Mouse (Mus musculus) gastrocnemius, adult 18-20 months (tissue): ENCODE data around the gene Dlgap1. TPM values are rescaled to one million over a fixed set of nuclear protein-coding genes. Genes with fewer than 3 reads are reported as not detected.
"Not testable (repeated sequence)": the region's sequence is repeated elsewhere in the genome, so short reads cannot be mapped to it uniquely, and the experiment has no call there.

Experiments
- DNase-seq: peaks from one replicate; pipeline ENCODE4 v3.0.0; 2021; ENCODE audit warnings: low spot score
- total RNA-seq, 2 experiments: library from RNA; stranded (reverse); gene quantifications; 2 replicates each; pipeline ENCODE4 v1.2.3; 2021

Dlgap1 gene
- total RNA-seq, 2 experiments from 2014 or later = 0.37 to 0.40 TPM

DNA sequence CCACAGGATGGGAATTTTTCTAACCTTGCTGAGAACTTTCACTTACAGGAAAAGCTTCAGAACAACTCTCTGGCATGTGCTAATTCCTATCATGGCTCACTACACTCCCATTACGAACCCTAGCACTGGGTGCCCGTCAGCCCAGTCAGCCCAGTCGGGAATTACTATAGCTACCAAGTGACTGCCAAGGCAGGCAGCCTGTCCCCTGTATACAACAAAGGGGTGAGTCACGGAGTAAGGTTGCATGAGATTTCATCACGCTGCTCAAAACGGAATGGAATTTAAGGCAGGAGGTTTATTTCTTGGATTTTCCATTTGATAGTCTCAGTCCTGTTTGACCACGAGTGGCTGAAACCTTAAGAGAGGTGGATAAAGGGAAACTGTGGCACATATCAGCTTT lies 867.9 kb downstream of the Dlgap1 start:
- DNase-seq = no peak

DNA sequence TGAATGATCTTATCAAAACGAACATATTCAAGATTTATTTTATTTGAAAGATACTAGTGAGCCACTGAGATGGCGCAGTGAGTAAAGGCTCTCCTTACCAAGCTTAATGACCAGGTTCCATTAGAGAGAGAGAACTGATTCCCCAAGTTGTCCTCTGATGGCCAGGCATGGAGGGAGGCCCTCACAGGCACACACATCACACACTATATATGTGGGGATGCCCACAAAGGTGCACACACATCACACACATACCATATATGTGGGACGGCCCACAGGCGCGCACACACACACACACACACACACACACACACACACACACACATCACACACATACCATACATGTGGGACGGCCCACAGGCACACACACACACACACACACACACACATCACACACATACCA lies 868.6 kb downstream of the Dlgap1 start:
- DNase-seq = not testable (repeated sequence)

DNA sequence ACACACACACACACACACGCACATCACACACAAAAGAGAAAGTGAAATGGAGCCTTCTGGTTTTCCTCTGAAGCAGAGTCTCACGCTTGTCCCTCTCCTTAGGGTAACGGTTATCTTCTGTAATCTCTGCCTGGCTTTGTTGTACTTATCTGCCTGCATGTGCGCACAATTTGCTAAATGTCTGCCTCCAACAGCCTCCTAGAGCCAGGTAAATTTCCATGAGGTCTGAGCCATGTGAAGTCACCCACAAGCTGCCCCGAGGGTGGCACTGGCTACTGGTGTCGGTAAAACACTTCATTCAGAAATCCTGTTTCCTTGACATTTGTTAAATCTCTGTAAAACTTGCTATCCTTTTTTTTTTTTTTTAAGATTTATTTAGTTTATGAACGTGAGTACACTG lies 869.2 kb downstream of the Dlgap1 start:
- DNase-seq = no peak

DNA sequence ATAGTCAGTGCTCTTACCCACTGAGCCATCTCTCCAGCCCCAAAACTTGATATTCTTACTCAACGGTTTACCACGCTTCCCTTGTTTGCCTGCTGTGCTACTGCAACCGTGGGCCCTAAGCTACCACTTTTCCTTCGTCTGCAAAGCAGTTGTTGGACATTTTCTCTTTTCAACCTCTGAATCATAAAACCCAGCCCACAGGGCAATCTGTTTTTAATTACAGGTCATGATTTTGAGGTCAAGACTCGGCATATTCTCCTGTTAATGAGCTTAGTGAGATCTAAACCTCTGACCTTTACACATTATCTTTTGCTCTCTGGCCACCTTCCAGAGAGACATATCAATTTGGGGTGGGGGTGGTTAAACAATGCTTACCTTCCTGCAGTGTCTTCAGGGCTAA lies 869.7 kb downstream of the Dlgap1 start:
- no peak for DNase-seq

DNA sequence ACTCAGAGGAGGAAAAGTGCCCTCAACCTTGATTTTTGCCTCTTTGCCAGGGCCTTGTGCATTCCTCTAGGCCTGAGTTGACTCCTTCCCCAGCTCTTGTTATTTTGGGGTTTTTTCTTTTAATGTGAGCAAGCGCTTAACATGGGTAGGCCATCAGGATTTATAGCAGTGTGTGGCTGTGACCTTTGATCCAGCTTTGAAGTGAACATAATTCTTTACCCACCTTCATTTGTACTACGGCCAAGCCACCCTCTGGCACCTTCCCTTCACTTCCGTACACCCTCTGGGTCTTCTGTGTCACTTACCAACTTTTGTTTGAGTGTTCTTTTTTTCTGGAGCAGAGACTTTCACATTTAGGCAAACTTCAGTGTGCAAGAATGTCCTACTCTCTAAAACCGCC lies 874.4 kb downstream of the Dlgap1 start:
- DNase-seq = no peak

DNA sequence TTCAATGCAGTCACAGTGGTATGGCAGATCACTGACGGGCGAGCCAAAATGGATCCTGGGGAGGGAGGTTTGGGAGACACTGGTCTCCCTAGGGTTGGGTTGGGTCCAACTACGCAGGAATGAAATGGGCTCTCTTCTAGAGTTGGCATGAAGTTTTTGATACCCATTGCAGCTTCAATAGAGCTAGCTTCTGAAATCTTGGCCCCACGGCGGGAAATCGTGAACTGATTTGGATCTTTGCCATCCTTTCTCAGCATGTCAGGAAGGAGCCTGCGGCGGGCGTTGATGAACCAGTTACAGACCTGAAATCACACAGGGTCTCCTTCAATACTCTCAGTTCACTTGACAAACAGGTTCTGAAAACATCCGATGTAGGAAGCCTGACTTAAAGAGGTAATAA lies 876.1 kb downstream of the Dlgap1 start:
- DNase-seq = no peak

DNA sequence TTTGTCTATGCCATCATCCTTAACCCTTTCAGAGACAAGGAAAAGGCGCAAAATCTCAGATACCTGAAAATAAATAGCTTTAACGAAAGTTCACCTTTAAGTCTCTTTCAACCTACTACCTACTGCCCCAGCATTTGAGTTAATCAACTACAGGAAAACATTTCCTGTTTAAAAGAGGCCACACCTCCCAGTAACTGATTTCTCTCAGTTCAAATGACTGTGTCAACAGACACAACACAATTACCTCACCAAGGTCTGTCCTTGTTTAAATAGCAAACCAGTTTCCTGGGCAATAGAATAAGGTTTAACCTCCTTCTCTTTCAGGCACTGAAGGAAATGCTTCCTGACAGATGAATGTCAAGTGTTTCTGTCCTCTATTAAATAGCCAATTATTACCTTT lies 876.7 kb downstream of the Dlgap1 start:
- no peak for DNase-seq

DNA sequence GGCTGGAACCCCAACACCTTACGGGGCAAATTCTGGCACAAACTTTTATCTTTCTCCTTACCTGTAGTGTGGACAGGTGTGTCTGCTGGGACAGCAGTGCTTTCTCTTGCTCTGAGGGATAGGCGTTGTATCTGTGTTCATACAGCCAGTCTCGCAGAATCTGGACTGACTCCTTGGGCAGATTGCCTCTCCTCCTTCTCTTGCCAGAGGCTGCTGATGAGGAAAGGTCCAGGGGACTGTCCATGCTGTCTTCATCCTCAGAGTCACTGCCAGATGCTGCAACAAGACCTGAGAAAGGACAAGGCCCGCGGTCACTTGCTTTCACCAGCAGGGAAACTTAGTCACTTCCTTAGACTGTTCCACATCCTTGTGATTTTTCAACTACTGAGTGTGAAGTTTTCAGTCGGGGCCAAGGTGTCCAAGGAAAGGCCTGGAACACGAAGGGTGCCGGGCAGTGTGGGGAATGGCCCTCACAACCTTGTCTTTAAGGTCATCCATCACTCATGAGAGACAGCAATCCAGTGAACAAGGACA lies 877.3 kb downstream of the Dlgap1 start:
- DNase-seq = no peak

DNA sequence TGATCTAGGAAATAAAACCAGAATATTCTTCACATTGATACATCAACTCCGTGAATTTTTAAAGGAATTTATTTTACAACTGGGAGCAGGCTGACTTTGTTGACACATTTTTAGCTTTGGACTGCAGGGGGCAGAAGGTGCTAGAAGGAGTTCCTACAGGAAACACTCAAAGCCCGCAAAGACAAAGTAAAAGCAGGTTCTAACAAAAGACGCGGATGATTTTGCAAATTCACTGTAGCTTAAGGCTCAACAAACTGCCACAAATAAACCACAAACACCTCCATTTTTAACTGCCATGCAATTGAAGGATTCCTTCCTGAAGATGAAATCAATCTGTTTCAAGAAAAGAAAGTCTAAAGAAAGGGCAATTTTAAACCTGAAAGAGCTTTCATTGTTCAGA lies 878.2 kb downstream of the Dlgap1 start:
- DNase-seq = peak; percentile 53

DNA sequence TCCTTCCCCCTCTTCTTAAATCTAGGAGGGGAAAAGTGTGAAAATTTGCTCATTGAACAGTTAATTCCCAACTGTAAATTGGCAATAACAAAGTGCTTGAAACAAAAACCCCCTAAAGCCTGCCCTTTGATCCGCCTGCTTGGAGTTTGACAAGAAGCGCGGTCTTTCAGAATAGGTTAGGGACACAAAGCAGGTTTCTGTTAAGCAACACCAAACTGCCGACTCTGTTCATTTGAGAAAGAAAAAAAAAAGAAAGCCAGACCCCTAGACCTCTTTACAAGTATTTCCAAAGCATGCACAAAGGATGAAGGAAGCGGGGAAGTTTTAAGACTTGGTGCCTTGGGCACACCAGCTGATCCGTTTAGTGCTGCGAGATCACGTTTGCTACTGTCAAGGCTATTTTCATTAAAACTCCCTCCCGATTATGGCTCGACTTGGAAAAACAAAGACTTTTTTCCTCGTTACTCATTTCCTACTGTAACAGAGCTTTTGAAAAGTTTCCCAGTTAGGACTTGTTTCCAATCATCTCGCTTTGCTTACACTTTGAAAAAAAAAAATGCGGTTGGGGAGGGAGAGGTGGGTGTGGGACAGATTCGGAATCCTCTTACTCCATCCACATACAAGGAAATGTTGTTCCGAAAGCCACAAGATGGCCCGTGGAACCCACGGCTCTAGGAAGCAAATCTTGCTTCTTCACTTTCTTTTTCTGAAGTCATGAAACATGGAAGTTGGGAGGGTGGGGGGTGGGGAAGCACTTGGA lies 879.1 kb downstream of the Dlgap1 start:
- DNase-seq = no peak

DNA sequence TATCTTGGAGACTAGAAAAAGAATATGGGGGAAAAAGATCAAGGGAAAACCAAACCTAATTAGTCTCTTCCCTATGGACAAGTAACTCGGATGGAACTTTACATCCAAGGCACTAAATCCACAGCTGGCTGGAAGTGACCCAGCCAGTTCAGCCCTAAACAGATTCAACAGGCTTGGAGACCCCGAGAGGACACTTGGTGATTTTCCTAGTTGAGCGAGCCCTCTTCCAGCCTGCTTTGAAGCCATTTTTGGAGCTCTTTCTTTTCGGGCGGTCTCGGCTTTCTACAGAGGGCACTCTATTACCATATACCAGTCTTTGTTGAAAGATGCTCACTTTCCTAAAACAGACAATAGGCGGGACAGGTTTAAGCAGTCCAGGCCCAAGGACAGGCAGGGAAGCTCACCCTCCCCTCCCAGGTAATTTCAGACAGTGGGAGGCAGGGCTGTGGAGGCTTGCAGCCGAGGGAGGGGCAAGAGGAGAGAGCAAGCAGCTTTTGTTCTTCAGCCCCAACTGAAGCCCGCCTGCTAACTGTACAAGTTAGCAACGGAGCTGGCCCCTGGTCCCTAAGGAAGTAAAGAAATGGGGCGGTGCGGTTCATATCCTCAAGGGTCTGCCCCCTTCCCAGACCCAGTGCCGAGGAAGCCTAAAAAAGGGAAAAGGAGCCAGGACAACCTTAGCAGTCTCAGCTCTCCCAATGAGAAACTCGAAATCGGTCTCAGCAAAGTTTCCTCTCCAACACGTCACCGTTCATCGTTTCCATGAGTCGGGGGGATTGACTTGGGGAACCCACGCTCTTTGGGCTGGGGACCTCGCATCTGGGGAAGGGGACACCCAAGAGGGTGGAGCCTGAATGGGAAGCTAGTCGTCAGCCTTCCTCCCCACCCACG lies 879.9 kb downstream of the Dlgap1 start:
- peak; percentile 38 for DNase-seq

DNA sequence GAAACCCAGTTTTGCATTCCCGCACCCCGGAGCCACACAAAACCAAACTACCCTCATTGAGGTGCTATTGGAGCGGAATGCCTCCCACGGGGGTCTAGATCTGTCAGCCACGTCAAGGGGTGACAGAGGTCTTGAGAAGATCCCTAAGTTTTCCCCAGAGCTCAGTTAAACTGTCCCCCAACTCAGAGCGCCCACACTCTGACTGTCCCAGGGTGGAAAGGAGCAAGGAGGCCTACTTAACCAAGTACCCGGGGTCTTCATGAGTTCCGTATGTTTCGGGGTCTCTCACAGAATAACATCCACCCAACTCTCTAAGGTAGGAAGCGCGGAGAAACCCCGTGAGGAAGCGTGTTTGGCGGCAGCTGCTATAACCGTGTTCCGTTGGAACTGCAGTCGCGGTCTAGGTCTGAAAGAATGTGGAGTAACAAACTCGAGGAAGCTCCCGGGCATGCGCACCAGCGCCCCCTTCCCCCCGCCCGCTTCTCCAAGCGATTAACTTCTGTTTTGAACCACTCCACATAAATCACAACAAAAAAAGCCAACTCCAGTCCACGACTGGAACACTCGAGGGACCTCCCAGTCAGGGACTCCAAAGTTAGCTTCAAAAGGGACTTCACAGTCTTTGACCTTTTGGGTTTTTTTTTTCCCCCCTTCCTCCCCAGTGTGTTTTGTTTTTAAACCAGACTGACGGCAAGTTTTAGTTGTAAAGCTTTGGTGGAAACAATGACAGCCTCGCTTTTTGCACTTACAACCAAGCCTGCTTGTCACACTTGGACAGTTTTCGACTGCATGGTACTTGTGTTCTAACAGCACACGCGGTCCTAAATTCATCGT lies 880.7 kb downstream of the Dlgap1 start:
- DNase-seq = peak; percentile 89

DNA sequence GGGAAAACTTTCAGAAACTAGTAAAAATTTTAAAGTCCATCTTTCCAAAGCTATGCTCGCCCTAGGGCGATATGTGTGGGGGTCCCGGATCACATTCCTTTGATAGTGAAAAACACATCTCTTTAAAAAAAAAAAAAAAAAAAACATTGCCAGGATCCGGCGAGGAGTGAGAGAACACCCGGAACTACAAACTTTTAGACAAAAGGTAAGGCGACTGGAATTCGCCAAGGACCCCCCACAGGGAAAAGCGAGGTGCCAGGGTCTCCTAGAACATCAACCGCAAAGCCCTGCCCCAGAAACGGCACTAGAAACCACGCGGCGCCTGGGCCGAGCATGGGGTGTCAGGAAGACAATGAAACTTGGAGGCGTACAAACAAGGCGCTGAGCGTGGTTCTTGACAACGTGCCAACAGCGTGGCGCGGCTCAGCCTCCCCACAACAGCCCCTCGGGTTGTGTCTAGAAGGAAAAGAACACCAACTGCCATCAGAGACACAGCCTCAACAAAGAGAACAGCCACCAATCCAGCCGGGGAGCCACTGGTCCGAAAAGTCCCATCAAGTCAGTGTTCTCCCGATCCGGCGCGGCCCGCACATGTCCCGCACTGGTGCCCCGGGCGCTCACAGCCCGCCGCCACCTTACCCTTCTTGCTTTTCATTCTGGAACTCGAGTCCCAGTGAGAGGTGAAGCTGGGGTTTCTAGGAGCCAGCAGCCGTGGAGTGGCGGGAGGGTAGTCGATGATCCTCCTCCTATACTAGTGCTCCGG lies 881.5 kb downstream of the Dlgap1 start:
- DNase-seq = peak; percentile 68

DNA sequence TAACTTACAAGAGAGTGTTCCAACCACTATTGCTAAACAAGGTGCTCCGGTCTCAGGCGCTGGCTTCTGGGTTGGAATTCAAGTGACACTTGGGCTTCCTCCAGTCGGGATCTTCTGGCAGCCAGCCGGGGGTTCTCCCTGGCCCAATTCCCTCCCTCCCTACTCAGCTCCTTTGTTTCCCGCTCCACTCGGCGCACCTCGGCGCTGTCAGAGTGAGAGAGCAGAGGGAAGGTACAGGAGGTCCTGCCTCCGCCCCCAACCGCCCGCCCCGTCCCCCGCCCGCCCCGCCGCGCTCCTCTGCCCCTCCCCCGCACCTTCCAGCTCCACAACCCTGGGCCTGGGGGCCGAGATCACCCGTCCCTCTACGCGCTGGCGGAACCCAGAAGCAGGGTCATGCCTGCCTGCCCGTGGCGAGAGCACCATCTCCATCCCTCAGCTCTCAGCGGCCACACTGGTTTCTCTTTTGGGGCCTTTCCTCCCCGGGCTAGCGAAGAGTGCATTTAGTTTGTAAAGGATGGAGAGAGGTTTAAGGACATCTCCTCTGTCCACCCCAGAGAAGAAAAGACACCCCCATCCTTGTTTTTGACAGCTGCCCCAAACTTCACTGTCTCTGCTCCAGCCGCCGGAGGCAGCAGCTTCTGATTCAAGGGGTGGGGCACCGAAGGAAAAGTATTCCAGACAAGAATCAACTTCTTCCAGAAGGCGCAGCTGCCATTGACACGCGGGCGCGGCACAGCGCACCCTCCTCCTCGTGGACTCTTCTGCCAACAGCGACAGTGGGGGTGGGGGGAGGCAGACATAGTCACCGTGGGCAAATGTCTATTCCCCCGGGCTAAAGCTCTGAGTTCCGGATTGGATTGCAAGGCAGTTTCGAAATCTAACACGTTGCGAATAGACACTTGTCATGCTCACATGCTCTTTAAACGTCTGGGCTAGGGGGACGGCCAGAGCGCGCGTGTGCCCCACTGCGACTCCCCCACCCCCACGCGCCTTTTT lies 882.4 kb downstream of the Dlgap1 start:
- peak; percentile 77 for DNase-seq

DNA sequence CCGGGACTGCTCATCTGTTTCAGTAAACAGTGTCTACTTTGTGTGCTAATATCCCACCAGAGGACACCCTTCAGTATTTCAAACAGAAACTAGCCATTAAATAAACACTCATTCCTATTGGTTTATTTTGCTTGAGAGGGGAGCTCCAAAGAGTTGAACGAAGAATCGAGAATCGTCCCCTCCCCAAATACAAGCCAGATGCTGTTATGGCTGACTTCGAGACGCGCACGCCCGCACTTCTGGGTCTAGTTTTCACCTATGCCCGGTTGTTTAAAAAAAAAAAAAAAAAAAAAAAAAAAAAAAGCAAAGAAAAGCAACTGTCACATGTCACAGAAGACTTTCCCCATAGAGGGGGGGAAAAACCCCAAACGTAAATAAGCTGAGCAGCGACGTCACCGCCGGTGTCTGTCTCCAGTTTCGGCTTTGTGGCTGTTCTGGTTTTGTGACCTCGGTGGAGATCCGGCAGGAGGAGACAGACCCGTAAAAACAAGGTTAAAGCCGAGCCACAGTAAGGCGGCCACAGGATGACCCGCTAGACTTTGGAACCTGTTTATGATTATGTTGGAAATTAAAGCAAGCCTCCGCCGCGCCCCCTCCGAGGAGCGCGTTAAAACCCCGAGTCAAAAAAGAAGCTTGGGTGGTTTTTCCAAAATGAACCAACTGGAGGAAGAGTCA lies 883.3 kb downstream of the Dlgap1 start:
- peak; percentile 56 for DNase-seq

DNA sequence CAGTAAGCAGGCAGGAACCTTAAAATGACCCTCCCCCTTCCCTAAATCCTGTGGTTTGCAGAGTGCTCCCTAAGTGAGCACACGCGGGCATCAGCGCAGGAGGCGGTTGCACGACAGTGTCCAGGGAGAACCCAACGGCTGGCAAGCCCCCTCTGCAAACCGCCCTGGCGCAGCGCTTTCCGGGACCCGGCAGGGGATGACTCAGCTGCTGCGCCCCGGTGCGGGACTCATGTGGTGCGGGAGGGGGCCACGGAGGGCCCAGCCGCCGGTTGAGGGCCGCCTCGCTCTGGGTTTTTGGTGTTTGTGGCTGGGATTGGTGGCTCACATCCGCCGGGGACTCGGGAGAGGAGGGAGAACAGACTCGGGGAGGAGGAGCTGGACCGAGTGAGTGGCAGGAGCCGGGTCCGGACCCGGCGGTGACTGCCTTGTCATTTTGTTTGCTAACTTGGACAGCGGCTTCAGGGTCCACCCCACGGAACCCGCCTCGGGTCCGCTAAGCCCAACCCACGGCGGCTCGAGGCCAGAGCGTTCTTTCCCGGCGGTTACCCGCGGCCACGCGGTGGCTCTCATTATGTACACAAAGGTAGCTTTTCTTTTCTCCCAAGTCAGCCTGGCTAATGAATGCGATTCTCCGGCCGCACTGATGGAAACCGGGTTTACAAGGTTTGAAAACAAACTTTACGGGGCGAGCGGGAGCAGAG lies 884.0 kb downstream of the Dlgap1 start:
- DNase-seq = peak; percentile 81

DNA sequence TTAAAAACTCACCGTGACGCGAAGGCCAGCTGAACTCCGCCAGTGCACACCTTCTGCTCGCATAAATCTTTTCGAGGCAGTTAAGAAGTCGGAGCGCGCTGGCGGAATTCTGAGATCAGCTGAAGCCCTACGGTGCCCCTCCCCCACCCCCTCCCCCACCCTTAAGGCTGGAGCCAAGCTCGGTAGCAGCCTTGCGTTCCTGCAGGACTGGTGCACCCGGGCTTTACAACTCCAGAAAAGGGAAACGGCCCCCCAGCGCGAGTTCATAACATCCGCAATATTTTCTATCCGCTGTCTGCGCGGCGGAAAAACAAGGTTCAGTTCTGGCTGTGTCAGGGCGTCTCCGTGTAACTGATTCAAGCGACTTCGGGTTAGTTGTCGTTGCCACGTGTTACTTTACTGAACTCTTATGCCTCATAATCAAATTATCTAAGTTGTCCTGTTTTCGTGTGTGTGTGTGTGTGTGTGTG lies 884.6 kb downstream of the Dlgap1 start, which contains the start of gene Tgif1:
Gene Tgif1, minus strand, starts transcription at position 111 of the 470 bp plus-strand sequence.
- no peak for DNase-seq

DNA sequence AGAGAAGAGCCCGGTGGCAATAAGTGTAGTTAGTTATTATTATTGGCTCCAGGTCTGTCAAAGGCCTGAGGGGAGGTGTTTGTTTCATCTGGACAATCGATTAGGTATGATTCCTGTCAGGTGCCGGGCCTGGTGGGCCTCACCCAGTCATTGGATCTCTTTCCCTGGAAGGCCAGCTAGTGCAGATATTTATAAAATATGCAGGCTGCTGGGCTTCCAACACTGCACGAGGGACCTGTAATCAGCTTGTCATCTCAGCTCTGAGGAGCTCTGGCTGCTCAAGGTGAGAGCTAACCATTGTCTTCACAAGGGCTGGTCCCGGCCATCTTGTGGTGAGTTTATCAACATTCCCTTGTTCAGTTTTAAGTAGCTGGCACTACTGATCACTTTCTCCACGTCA lies 885.1 kb downstream of the Dlgap1 start:
- no peak for DNase-seq
